Mouse (Mus musculus): ENCODE results near the gene Olfr1373. TPM values are rescaled to one million over a fixed set of nuclear protein-coding genes. Genes with fewer than 3 reads are reported as not detected.
"Not testable (repeated sequence)": the region's sequence is repeated elsewhere in the genome, so short reads cannot be mapped to it uniquely, and the experiment has no call there.

Olfr1373 gene
- total RNA-seq (2017), result not detected in 2 replicates

- ATAC-seq (replicated peaks; ENCODE audit: low read depth, poor library complexity, severe bottlenecking), result not testable (repeated sequence)
Observed at GRCm38 (mm10) chr11:52145428-52145827, at the start of gene Olfr1373. Olfr1373 (minus strand) TSS chr11:52145528.

DNA sequence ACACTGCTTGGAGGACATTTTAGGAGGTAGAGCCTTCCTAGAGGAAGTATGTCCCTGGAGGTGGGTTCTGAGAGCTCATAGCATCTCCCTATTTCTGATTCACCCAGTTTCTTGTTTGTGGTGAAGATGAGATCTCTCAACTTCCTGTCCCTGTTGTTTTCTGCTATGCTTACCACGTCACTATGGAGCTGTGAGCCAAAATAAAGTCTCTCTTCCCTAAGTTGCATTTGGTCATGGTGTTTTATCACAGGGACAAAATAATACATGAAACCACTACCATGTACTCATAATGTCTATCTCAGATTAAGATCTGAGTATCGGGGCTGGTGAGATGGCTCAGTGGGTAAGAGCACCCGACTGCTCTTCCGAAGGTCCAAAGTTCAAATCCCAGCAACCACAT is 35.3 kb upstream of the Olfr1373 start:
- ATAC-seq (replicated peaks; ENCODE audit: low read depth, poor library complexity, severe bottlenecking), result not testable (repeated sequence)

DNA sequence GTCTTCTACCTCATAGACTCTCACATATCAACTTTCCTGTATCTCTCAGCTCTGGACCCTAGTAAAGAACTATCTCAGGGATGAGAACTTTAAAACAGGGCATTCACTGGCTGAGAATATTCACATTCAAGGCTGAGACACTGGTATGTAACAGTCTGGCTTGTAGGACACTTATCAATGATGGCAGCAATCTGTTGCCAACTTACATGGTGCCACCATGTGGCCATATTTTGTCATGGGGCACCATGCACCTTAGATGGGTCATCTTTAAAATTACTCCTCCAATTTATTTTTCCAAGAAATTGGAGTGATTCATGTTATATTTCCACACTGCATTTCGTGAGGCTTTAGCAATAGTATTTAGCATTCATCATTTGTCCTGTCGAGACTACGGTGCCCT is 34.6 kb upstream of the Olfr1373 start:
- not testable (repeated sequence) for ATAC-seq (replicated peaks; ENCODE audit: low read depth, poor library complexity, severe bottlenecking)

GRCm38 (mm10) chr11:52168461-52168860 is 23.1 kb upstream of the Olfr1373 start:
- no peak for ATAC-seq (replicated peaks; ENCODE audit: low read depth, poor library complexity, severe bottlenecking)

DNA sequence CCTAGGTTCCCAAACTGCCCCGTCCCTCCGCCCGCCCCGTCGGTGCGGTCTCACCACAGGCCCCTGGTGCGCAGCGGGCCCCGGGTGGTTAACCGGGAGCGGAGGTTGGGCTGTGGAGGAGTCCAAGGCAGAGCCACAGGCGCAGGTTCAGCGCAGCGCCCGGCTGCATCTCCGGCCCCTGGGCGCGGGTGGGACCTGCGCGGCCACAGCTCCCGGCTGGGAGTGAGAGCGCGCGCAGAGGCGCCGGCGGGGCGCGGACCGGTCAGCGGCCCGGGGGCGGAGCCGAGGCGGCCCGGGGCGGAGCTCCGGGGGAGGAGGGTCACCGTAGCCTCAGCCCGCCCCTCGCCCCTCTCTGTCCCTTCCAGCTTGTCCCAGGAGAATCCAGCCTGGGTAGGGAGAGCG is 22.6 kb upstream of the Olfr1373 start:
- peak; percentile 12; the same call in 1 of the 2 replicates for ATAC-seq (replicated peaks; ENCODE audit: low read depth, poor library complexity, severe bottlenecking)

- ATAC-seq (replicated peaks; ENCODE audit: low read depth, poor library complexity, severe bottlenecking), result peak; percentile 55
Observed at GRCm38 (mm10) chr11:52167126-52167525, 21.8 kb upstream of the Olfr1373 start.

GRCm38 (mm10) chr11:52163926-52164325 is 18.6 kb upstream of the Olfr1373 start:
- ATAC-seq (replicated peaks; ENCODE audit: low read depth, poor library complexity, severe bottlenecking), result peak; percentile 57

- peak; percentile 80 for ATAC-seq (replicated peaks; ENCODE audit: low read depth, poor library complexity, severe bottlenecking)
Observed at GRCm38 (mm10) chr11:52143675-52144074, 1.7 kb downstream of the Olfr1373 start.

GRCm38 (mm10) chr11:52130451-52131068 is 14.8 kb downstream of the Olfr1373 start:
- ATAC-seq (replicated peaks; ENCODE audit: low read depth, poor library complexity, severe bottlenecking), result no peak

DNA sequence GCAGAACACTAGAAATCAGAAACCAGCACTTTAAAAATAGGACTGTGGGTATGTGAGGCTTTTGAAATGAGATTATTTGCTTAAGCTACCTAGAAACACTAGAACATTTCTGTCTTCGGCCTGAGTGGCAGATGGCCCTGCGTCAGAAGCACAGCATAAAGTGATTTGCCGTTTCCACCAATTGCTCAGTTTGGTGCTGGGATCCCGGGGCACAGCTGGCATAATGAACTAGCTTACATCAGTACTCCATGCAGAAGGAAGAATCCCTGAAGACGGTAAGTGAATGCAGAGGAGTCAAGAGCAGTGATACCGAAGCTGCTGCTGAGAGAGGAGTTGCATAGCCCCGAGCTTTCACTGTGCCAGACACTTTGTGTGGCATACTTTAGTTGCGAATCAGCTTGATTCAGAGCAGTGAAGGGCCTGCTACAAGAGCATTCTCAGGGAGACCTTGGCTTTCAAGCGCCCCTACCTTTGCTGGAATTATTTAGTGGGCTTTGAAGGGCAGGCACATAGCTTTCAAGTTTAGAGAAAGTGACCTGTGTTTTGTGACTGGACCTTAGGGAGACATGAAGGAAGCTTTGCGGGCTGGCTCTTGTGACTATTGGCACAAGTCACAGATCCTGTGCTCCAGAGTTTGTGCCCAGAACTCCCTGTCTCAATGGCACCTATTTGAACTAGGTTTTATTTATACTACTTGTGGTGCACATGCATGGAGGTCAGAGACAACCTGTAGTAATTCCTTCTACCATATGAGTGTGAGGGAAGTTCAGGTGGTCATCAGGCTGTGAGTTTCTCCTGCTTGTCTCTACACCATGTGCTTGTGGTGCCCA is 15.5 kb downstream of the Olfr1373 start:
- no peak for ATAC-seq (replicated peaks; ENCODE audit: low read depth, poor library complexity, severe bottlenecking)

DNA sequence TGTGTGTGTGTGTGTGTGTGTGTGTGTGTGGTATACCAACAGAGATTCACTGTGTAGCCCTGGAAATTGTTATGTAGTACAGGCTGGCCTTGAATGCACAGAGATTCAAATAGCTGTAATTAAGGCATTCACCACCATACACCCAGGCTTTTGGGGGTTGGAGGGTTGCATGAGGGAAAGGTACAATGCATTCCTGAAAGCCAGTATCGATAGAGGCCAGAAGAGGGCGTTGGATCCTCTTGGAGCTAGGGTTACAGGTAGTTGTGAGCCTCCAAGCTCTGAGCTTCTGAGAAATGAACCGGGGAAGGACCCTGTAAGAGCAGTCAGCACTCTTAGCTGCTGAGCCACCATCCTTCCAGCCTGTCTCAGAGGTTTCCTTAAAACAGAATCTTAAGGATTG is 16.2 kb downstream of the Olfr1373 start:
- ATAC-seq (replicated peaks; ENCODE audit: low read depth, poor library complexity, severe bottlenecking), result no peak

GRCm38 (mm10) chr11:52128316-52129061 is 16.8 kb downstream of the Olfr1373 start:
- ATAC-seq (replicated peaks; ENCODE audit: low read depth, poor library complexity, severe bottlenecking), result no peak

DNA sequence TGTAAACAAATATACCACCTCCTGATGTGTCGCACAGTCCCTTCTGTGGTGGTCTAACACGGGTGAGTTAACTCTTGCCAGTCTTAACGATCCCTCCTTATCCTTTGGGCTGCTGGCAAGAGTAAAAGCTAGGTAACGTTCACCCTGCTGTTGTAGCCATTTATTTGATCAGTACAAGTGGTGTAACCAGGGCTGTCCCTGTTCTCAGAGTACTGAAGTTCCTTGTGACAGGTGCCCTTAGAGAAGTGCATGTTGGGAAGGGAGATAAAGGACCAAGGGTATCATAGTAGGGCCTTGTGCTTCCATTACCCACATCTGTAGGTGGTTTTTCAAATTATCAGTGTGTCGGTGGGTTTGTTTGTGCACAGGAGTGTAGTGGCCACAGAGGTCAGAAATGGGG is 17.6 kb downstream of the Olfr1373 start:
- ATAC-seq (replicated peaks; ENCODE audit: low read depth, poor library complexity, severe bottlenecking), result no peak

- no peak for ATAC-seq (replicated peaks; ENCODE audit: low read depth, poor library complexity, severe bottlenecking)
Observed at GRCm38 (mm10) chr11:52127169-52127568, 18.2 kb downstream of the Olfr1373 start.

DNA sequence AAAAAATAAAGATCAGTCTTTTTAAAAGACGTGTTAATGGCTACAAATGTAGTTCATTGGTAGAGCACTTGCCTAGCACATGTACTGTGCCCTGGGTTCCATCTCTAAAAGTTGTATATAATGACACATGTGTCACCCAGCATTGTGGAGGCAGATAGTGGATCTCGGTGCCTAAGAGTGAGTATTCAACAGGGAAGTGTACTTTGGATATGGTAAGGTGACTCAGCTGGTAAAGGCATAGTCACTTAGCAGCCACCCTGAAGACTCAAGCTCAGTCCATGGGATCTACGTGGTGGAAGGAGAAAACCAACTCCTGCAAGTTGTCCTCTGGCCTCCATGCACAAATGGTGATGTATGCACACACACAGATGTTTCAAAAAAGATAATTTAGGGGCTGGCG is 20.9 kb downstream of the Olfr1373 start:
- ATAC-seq (replicated peaks; ENCODE audit: low read depth, poor library complexity, severe bottlenecking), result no peak

DNA sequence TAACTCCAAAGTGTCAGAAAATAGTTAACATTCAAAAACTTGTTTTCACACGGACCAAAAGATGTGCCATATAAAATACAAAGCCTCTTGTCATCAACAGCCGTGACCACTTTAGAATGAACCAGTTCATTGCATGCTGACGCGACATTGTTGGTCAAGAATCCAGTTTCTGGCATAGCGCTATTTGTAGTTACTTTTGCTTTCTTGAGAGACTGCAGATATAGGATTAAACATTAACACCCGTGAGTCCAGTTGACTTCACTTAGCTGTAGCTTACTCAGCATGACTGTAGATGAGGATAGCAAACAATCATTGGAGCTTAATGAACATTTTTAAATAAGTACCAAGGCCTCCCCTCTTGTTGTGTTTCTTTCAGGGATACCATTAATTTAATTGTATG is 23.3 kb downstream of the Olfr1373 start:
- no peak for ATAC-seq (replicated peaks; ENCODE audit: low read depth, poor library complexity, severe bottlenecking)

DNA sequence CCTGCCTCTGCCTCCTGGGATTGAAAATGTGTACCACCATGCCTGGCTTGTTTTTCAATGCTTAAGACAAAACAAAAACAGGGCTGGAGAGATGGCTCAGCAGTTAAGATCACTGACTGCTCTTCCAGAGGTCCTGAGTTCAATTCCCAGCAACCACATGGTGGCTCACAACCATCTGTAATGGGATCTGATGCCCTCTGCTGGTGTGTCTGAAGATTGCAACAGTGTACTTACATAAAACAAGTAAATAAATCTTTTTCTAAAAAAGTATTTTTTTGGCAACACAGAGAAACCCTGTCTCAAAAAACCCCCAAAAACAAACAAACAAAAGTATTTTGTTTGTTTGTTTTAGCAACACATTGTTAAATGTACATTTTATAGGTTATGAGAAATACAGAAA is 24.9 kb downstream of the Olfr1373 start:
- not testable (repeated sequence) for ATAC-seq (replicated peaks; ENCODE audit: low read depth, poor library complexity, severe bottlenecking)

GRCm38 (mm10) chr11:52117156-52117555 is 28.2 kb downstream of the Olfr1373 start:
- ATAC-seq (replicated peaks; ENCODE audit: low read depth, poor library complexity, severe bottlenecking), result no peak

DNA sequence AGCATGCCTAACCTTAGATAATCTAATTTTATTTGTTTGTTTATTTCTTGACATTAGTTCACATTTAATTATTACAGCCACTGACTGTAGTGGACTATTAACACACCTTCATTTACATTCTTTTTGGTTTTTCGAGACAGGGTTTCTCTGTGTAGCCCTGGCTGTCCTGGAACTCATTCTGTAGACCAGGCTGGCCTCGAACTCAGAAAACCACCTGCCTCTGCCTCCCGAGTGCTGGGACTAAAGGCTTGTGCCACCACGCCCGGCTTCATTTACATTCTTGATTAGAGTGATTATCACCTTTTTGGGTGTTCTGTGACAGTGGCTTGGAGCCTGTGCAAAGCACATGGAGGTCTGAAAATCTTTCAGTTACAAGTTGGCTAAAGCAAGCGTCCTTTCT is 29.2 kb downstream of the Olfr1373 start:
- ATAC-seq (replicated peaks; ENCODE audit: low read depth, poor library complexity, severe bottlenecking), result not testable (repeated sequence)

GRCm38 (mm10) chr11:52115479-52115878 is 29.8 kb downstream of the Olfr1373 start:
- 0 out of 2 replicates have a peak, but pooled peaks have one; percentile 54 for ATAC-seq (replicated peaks; ENCODE audit: low read depth, poor library complexity, severe bottlenecking)

GRCm38 (mm10) chr11:52109421-52109820 is 35.9 kb downstream of the Olfr1373 start:
- ATAC-seq (replicated peaks; ENCODE audit: low read depth, poor library complexity, severe bottlenecking), result no peak
